Mouse (Mus musculus) forebrain, embryonic 13.5 days (tissue): ENCODE results near the gene Ctnnd2. TPM values are rescaled to one million over a fixed set of nuclear protein-coding genes. Genes with fewer than 3 reads are reported as not detected.

ENCODE experiments used
- ATAC-seq: fragments of 200-750 bp; cut with Nextera tagmentation; 2 replicates; pipeline ENCODE4 v1.8.0; 2017
- H3K27ac ChIP-seq: fragments of 300-500 bp; sonication (generic); 2 replicates; pipeline ENCODE4 v1.5.1; 2015; ENCODE audit warnings: inconsistent platforms, mild to moderate bottlenecking, moderate library complexity
- H3K27me3 ChIP-seq: fragments of 300-500 bp; sonication (generic); 2 replicates; pipeline ENCODE4 v1.6.1; 2015; ENCODE audit warnings: mild to moderate bottlenecking, inconsistent platforms
- H3K36me3 ChIP-seq: fragments of 300-500 bp; sonication (generic); 2 replicates; pipeline ENCODE4 v1.6.1; 2015; ENCODE audit warnings: mild to moderate bottlenecking, inconsistent platforms; ENCODE audit not compliant: poor library complexity, severe bottlenecking
- H3K4me1 ChIP-seq: fragments of 300-500 bp; sonication (generic); 2 replicates; pipeline ENCODE4 v1.6.1; 2015; ENCODE audit warnings: inconsistent platforms
- H3K4me2 ChIP-seq: fragments of 300-500 bp; sonication (generic); 2 replicates; pipeline ENCODE4 v1.6.1; 2015; ENCODE audit warnings: inconsistent platforms, mild to moderate bottlenecking, moderate library complexity
- H3K4me3 ChIP-seq: fragments of 300-500 bp; sonication (generic); 2 replicates; pipeline ENCODE4 v1.5.1; 2015; ENCODE audit warnings: mild to moderate bottlenecking, inconsistent platforms
- H3K9ac ChIP-seq: fragments of 300-500 bp; sonication (generic); 2 replicates; pipeline ENCODE4 v1.6.1; 2015; ENCODE audit warnings: mild to moderate bottlenecking, inconsistent platforms
- H3K9me3 ChIP-seq: fragments of 300-500 bp; sonication (generic); replicated peaks from 2 replicates; pipeline ENCODE4 v1.6.1; 2016; ENCODE audit warnings: inconsistent platforms
- WGBS: fragments of 180-500 bp; shearing (Covaris S2); methylation state at CpG from one replicate; pipeline ENCODE4 v1.1.7; 2015; 5-methylcytosine and 5-hydroxymethylcytosine counted together
- polyA plus RNA-seq: library from polyadenylated mRNA; unstranded; fragments of >200 nt; fragmentation: Nextera tagmentation; extraction: Ambion mirVana; gene quantifications from 2 replicates; pipeline ENCODE4 v1.2.1, GENCODE M21; 2015

The Ctnnd2 gene
- polyA plus RNA-seq, 1 experiment from 2014 or later = 60.4 TPM

GRCm38 (mm10) chr15:30633917-30634316 lies 461.5 kb downstream of the Ctnnd2 start:
- ATAC-seq = peak; percentile 62
- WGBS = 25% methylated on average over 2 of the region's 2 CpGs

GRCm38 (mm10) chr15:30634522-30634921 lies 462.1 kb downstream of the Ctnnd2 start:
- 15% methylated on average over 5 of the region's 5 CpGs for WGBS

More at GRCm38 (mm10) chr15:30633917-30634316, 461.5 kb downstream of the Ctnnd2 start:
- 0 out of 2 replicates have a peak, but pooled peaks cover 12% of the 10 kb centered on the region for H3K36me3 ChIP-seq
- no peak overlapping the region for H3K4me2 ChIP-seq
- H3K4me1 ChIP-seq = peaks cover 23% of the 10 kb centered on the region
- H3K4me3 ChIP-seq = no peak overlapping the region
- H3K9ac ChIP-seq = no peak overlapping the region
- peak overlapping the region; percentile 35; the same call in 1 of the 2 replicates for H3K27ac ChIP-seq
- H3K9me3 ChIP-seq = no peaks in the 10 kb centered on the region
- H3K27me3 ChIP-seq = no peaks in the 10 kb centered on the region

GRCm38 (mm10) chr15:30640651-30641050 lies 468.3 kb downstream of the Ctnnd2 start:
- Histone ChIP-seq H3K4me1 (0 out of 2 replicates have a peak, but pooled peaks cover 3% of the 10 kb centered on the region), H3K36me3 (0 out of 2 replicates have a peak, but pooled peaks cover 12% of the 10 kb centered on the region), H3K27ac (no peak overlapping the region), H3K27me3 (peaks cover 3% of the 10 kb centered on the region; the same call in 1 of the 2 replicates), H3K4me2 (no peak overlapping the region), H3K9me3 (no peaks in the 10 kb centered on the region), H3K9ac (no peak overlapping the region), H3K4me3 (no peak overlapping the region)
- ATAC-seq = no peak
- WGBS = 91% methylated on average over 5 of the region's 5 CpGs

More at GRCm38 (mm10) chr15:30634522-30634921, 462.1 kb downstream of the Ctnnd2 start:
- peaks cover 23% of the 10 kb centered on the region for H3K4me1 ChIP-seq
- H3K9ac ChIP-seq = no peak overlapping the region; the same call in 1 of the 2 replicates
- no peaks in the 10 kb centered on the region for H3K27me3 ChIP-seq
- peak; percentile 70; the same call in 1 of the 2 replicates for ATAC-seq
- H3K36me3 ChIP-seq = 0 out of 2 replicates have a peak, but pooled peaks cover 12% of the 10 kb centered on the region
- H3K4me3 ChIP-seq = no peak overlapping the region
- no peaks in the 10 kb centered on the region for H3K9me3 ChIP-seq
- no peak overlapping the region for H3K4me2 ChIP-seq
- peak overlapping the region; percentile 49 for H3K27ac ChIP-seq

GRCm38 (mm10) chr15:30645688-30646087 lies 473.3 kb downstream of the Ctnnd2 start:
- Histone ChIP-seq H3K4me2 (no peak overlapping the region), H3K4me3 (no peak overlapping the region), H3K4me1 (peaks cover 36% of the 10 kb centered on the region), H3K9ac (no peak overlapping the region), H3K27me3 (peaks cover 6% of the 10 kb centered on the region; the same call in 1 of the 2 replicates), H3K36me3 (no peaks in the 10 kb centered on the region), H3K27ac (no peak overlapping the region), H3K9me3 (no peaks in the 10 kb centered on the region)
- ATAC-seq = no peak
- 16% methylated on average over 1 of the region's 1 CpGs for WGBS

- Histone ChIP-seq H3K9me3 (no peaks in the 10 kb centered on the region), H3K4me3 (peak overlapping the region; percentile 59), H3K4me1 (peaks cover 36% of the 10 kb centered on the region), H3K36me3 (no peaks in the 10 kb centered on the region), H3K27me3 (peaks cover 6% of the 10 kb centered on the region; the same call in 1 of the 2 replicates), H3K9ac (peak overlapping the region; percentile 78), H3K4me2 (peak overlapping the region; percentile 99), H3K27ac (no peak overlapping the region)
- 2% methylated on average over 71 of the region's 94 CpGs for WGBS
- ATAC-seq = peak; percentile 61
These were observed 474.4 kb downstream of the Ctnnd2 start for GRCm38 (mm10) chr15:30646501-30647431.

- 40% methylated on average over 7 of the region's 7 CpGs for WGBS
- peaks cover 6% of the 10 kb centered on the region; the same call in 1 of the 2 replicates for H3K27me3 ChIP-seq
- H3K4me3 ChIP-seq = no peak overlapping the region
- ATAC-seq = peak; percentile 74
- H3K9ac ChIP-seq = no peak overlapping the region
- H3K4me2 ChIP-seq = peak overlapping the region; percentile 99
- H3K27ac ChIP-seq = no peak overlapping the region
- H3K9me3 ChIP-seq = no peaks in the 10 kb centered on the region
- no peaks in the 10 kb centered on the region for H3K36me3 ChIP-seq
- peaks cover 33% of the 10 kb centered on the region for H3K4me1 ChIP-seq
These were observed 475.4 kb downstream of the Ctnnd2 start for GRCm38 (mm10) chr15:30647679-30648311.

- Histone ChIP-seq H3K36me3 (no peaks in the 10 kb centered on the region), H3K9ac (0 out of 2 replicates have a peak overlapping the region, but pooled peaks have one; percentile 26), H3K4me3 (no peak overlapping the region), H3K27me3 (peaks cover 6% of the 10 kb centered on the region; the same call in 1 of the 2 replicates), H3K9me3 (no peaks in the 10 kb centered on the region), H3K27ac (no peak overlapping the region), H3K4me2 (no peak overlapping the region), H3K4me1 (peaks cover 33% of the 10 kb centered on the region)
- 43% methylated on average over 6 of the region's 6 CpGs for WGBS
- no peak for ATAC-seq
These were observed 477.6 kb downstream of the Ctnnd2 start for GRCm38 (mm10) chr15:30649964-30650363.

- no peak overlapping the region for H3K4me2 ChIP-seq
- H3K4me1 ChIP-seq = peaks cover 12% of the 10 kb centered on the region; the same call in 1 of the 2 replicates
- no peaks in the 10 kb centered on the region for H3K9me3 ChIP-seq
- no peaks in the 10 kb centered on the region for H3K36me3 ChIP-seq
- no peak overlapping the region for H3K4me3 ChIP-seq
- WGBS = 68% methylated on average over 9 of the region's 9 CpGs
- ATAC-seq = no peak
- H3K27ac ChIP-seq = no peak overlapping the region; the same call in 1 of the 2 replicates
- no peak overlapping the region for H3K9ac ChIP-seq
- no peaks in the 10 kb centered on the region for H3K27me3 ChIP-seq
These were observed 483.0 kb downstream of the Ctnnd2 start for GRCm38 (mm10) chr15:30655433-30655832.

- Histone ChIP-seq H3K36me3 (no peaks in the 10 kb centered on the region), H3K27me3 (no peaks in the 10 kb centered on the region), H3K4me2 (no peak overlapping the region), H3K4me1 (peaks cover 15% of the 10 kb centered on the region; the same call in 1 of the 2 replicates), H3K9me3 (no peaks in the 10 kb centered on the region), H3K4me3 (no peak overlapping the region), H3K27ac (peak overlapping the region; percentile 10; the same call in 1 of the 2 replicates), H3K9ac (no peak overlapping the region)
- whole genome bisulfite sequencing = 84% methylated on average over 3 of the region's 3 CpGs
- no peak for ATAC-seq
These were observed 485.2 kb downstream of the Ctnnd2 start for GRCm38 (mm10) chr15:30657588-30657987.

- Histone ChIP-seq H3K36me3 (no peaks in the 10 kb centered on the region), H3K9me3 (no peaks in the 10 kb centered on the region), H3K27me3 (no peaks in the 10 kb centered on the region), H3K27ac (no peak overlapping the region), H3K4me2 (no peak overlapping the region), H3K9ac (no peak overlapping the region), H3K4me3 (no peak overlapping the region), H3K4me1 (peaks cover 10% of the 10 kb centered on the region; the same call in 1 of the 2 replicates)
- 88% methylated on average over 8 of the region's 8 CpGs for WGBS
- ATAC-seq = no peak
These were observed 488.3 kb downstream of the Ctnnd2 start for GRCm38 (mm10) chr15:30660539-30661149.

GRCm38 (mm10) chr15:30661689-30662422 lies 489.5 kb downstream of the Ctnnd2 start:
- 47% methylated on average over 6 of the region's 6 CpGs for WGBS
- Histone ChIP-seq H3K9ac (no peak overlapping the region), H3K27ac (no peak overlapping the region), H3K27me3 (no peaks in the 10 kb centered on the region), H3K4me1 (peaks cover 6% of the 10 kb centered on the region; the same call in 1 of the 2 replicates), H3K36me3 (no peaks in the 10 kb centered on the region), H3K4me2 (no peak overlapping the region), H3K9me3 (no peaks in the 10 kb centered on the region), H3K4me3 (no peak overlapping the region)
- ATAC-seq = no peak
